Mouse (Mus musculus) spleen, adult 12 weeks (tissue): ENCODE measurements around the gene Celf2.

Source experiments
- DNase-seq: peaks from one replicate; pipeline ENCODE4 v3.0.0; 2022; ENCODE audit warnings: low spot score

Celf2 gene

GRCm38 (mm10) chr2:7392500-7392899, 116.9 kb downstream of the Celf2 start:
- no peak for DNase-seq

DNA sequence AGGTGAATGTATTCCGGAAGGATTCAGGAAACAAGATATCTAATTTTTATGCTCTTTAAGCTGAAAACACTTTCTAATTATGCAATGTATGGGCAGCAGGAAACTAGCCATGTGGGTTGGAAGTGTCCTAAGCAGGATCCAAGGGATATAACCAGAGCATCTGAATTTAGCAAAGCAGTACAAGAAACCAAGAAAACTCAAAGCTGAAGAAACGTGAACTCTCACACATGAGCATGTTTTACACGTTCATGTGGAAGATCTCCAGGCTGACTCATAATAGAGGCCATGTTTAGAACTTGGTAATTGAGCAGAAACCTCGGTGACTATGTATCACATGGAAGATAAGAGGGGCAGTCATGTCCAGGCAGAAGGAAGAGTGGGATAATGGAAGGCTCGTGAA, 120.1 kb downstream of the Celf2 start:
- no peak for DNase-seq

- DNase-seq, result no peak
Observed at GRCm38 (mm10) chr2:7378736-7379135, 130.6 kb downstream of the Celf2 start.

GRCm38 (mm10) chr2:7377878-7378277, 131.5 kb downstream of the Celf2 start:
- DNase-seq, result no peak

DNA sequence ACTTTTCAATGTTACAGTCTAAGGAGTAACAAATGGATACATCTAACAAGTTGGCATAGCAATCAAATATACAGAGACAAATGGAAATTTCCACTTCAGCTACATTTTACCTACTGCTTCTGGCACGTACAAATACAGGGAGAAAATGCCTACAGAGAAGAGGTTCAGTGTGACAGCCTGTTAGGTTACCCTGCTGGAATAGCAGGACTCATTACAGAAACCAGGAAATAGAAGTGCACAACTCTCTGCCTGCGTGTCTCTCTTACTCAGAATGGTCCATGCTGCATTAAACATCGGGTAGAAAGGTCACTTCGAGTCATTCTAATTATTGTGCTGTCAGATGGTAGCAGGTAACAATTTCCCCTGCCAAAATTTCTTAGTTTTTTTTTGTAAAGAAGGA, 141.6 kb downstream of the Celf2 start:
- no peak for DNase-seq

DNA sequence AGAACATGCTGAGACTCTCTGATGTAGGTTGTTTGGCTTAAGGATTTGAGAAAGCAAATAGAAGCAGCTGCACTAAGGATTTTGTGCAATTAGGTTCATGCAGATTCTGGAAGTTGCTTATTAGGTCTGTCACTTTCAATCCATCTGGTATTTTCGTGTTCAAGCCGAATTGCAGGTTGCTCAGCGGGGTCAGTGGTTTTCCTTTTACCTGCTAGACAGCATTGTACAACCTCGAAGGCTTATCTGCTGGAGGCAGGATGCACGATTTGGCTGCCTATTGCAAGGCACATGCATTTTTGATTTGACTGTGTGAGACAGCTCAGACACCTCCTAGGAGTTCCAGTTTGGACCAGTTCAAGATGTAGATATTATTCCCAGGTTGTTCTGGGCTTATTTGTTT, 149.8 kb downstream of the Celf2 start:
- no peak for DNase-seq

DNA sequence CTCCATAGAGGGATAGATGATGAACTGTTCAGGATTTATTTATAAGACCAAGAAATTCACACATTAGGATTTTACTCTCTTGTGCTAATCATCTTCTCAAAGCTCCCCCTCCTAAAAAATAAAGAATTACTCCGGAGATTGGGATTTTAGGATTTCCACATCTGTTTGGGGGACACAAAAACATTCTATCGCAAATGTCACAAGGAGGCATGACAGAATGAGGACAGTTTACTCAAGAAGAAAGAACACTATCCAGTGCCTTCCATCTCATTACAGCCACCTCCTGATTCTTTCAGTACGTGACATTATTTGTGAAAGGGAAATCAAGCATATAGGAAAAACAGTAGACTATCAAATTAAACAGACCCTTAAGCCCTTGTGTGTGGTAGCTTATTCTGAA, 150.5 kb downstream of the Celf2 start:
- DNase-seq, result no peak

DNA sequence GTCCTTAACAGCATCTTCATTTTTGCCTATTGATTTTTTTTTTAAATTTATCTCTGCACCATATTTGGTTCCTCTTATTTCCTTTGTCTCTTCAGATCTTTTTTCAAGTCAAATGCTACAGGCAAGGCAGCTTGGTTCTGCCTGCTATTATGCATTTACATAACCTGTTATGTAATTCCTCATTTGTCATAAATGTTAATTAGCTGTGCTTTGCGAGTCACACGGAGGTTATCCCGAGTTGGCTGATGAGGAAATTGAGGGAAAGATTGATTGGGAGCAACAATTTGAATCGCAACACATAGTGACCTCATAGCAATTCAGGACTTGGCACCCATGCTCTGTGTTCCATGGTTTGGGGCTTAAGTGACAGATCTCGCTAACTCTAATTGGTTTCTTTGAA, 158.1 kb downstream of the Celf2 start:
- no peak for DNase-seq

DNA sequence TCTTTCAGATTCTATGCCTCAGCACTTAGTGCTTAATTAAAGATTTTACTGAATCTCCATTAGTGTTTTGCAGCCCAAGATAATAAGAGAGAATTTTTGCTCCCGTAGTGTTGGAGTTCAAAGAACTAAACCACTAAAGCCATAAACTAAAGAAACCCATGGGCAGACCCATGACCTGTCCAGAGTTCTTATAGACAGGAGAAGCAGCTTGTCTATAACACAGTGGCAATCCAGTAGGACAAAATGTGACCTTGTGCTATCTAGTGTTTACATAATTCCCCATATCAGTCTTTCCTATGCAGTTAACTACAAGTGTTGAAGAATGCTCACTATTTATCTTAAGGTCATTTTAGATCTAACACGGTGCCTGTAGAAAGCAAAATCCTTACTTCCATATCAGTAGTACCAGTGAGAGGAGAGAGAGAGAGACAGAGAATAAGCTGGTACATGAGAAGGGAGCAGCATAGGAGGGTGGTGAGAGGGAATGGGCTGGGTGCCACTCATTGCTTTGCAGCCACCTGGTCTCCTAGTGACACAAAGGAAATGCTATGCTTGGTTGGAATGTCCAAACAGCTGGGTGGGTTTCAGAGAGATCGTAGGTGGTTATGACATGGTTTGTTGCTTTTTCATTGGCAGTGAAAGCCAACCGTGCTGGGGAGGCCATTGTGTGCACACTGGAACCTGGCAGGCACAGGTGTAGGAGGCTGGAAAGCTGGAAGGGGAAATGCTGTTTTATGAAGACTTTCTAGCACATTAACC, 162.5 kb downstream of the Celf2 start:
- no peak for DNase-seq

DNA sequence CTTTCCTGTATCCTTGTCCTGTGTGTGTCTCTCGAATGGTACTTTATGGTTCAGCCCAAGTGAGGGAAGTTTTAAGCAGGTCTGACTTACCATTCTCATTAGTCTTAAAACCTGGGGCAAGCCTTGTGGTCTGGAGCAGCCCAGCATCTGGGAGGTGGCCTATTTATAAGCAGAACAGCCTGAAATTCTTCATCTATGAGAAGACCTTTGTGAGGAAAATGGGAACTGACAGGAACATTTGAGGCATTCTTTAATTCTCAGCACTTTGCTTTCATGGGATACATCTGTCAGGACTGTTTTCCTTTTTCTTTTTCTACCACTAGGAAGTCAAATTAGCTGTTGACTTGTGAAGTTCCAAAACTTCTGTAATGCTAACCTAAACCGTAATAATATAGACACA, 164.4 kb downstream of the Celf2 start:
- no peak for DNase-seq

DNA sequence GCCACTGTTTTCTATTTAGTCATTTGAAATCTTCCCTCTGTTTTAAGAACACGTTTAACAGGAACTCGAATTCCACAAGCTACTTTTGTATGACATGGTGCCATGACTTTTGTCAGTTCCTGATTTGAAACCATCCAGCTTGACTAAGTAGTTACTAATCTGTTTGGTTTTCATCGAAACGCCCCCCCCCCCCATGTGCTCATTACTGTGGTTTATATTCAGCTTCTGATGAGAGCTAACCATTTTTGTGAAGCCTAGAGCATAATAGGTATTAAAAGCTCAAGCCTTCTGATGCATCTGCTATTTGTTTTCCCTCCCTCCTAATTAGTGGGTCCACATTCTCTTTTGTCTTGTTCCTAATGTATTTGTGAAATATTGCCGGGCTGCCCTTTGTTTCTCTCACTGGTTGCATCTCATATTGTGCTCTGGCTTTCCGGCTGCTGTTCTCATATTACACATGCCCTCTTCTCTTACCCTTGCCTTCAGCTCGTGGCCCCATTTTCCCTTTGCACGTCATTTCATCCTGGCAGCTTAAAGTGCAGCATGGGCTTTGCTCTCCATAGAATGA, 166.4 kb downstream of the Celf2 start:
- DNase-seq, result no peak

DNA sequence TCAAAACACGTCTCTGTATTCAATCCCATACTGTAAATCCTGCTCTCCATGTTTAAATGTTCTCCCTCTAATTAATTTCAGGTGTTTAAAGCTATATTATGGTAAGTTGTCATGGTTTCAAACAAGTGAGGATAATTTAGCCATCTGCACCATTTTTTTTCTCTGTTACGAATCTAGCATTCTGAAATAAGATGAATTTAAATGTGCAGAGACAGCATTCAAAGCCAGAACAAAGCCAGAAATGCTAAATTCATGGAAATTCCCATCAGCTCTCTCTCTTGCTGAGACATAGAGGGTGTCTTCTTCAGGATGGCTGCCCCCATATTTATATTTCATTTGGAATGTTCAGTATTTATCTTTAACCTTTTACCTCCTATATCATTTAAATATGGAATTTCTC, 174.5 kb downstream of the Celf2 start:
- DNase-seq, result no peak

DNA sequence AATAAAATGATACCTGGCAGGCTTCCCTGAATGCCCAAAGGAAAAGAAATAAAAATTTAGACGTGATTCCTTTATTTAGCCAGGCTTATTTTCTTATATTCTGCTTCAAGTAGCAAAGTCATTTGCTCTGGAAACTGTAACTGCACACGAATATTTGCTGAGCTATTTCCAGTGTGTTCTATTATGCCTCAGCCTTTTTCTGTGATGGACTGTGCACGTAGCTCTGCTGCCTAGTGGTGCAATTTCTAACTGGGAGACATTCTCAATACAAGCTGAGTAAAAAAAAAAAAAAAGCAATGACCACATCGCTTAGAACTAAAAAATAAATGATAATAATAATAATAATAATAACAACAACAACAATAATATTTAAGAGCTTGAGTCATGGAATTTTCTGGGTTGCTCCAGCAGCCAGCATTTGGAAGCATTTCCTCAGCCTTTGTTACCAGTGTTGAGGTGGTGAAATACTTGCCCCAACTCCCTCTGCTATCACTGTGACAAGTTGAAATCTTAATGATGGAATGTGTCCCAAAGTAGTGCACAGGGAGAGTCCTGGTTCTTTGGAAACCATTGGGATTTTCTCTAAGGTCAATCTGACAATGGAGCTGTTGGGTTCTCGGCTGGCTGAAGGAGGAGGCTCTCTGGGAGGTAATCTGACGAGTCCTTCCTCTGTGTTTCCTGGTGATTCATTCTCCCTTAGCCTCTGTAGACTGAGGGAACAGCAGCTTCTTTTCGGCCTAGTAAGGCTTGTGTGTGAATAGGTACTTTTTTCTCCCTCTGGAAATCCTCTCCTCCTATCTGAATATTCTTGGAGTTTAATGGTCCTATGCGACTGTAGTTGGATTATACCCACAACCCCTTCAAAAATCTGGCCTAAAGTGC, 181.1 kb downstream of the Celf2 start:
- no peak for DNase-seq

DNA sequence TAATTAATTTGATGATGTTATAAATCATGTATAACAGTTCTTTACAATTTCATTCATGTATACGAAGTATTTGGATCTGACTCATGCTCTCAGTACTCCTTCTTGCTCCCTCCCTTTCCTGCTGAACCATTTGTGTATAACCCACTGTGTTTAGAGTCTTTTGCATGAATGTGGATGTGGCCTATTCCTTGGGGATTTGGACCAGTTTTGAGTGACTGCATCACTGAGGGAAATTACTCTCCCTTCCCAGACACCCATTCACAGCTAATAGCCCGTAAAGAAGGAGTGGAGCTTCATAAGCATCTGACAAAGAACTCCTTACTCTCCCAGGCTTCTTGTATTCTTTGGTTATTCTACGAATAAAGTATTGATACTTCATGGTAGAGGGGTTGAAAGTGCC, 189.6 kb downstream of the Celf2 start:
- DNase-seq, result no peak

DNA sequence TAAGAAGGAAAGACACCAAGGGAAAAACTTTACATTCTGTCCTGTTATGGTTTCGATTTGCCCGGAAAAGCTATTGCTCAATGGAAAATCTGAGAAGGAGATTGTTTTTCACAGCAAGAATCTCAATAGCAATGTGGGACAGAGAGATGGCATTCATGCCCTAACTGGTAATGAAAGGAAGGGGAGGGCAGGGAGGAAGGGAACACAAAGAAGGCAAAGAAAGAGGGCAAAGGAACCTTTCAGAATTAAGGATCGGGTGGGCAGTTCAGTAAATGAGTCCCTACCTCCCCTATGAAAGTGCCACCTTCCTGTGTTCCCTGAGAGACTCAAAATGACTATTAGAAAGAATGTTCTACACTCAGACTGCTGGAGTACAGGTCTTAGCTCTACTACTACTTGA, 197.6 kb downstream of the Celf2 start:
- DNase-seq, result no peak

GRCm38 (mm10) chr2:7310840-7311182, 198.6 kb downstream of the Celf2 start:
- DNase-seq, result no peak

DNA sequence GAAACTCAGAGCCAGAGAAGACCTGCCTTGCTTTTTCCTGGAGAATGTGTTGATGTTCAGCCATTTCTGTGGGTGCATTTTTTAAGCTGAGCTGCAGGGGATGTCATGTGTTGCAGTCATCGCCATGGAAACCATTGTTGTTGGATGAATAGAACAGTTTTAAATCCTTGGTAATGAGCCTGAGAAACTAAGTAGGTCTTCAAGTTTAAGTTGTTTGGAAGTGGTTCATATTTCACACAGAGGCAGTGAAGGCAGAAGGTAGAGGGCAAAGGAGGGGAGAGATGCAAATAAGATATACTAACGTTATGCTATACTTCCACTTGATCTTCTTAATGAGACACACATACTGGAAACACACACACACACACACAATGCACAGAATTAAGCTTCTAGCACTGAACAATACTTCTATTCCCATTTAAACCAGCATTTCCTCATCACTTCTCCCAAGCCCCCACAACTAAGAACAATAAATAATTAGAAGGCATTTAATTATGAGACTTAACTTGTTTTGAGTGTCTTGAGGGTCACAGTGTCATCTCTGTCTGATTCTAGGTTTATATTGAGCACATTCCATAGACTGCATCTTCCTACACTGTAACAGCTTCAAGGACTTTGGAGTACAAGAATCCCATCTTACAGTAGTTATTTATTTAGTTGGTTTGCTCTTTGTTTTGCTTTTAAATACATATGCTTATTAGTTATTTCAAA, 199.1 kb downstream of the Celf2 start:
- DNase-seq, result no peak

DNA sequence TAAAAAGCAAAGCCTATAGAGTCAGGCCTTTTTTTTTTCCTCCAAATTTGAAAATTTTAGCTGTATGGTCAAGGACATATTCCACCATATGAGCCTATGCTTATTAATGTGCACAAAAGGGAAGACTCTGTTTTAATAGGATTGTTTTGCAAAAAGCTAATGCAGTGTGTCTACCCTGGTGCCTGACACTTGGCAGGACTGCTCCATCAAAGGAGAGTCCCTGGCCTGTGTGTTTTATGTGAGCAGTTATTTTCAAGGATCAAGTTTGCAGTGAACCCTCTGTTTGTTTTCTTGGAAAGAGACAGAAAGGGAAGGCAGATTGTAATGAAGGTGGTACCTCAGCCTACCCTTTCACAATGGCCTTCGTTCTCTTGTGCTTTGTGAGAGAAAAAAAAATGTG, 200.0 kb downstream of the Celf2 start:
- no peak for DNase-seq

DNA sequence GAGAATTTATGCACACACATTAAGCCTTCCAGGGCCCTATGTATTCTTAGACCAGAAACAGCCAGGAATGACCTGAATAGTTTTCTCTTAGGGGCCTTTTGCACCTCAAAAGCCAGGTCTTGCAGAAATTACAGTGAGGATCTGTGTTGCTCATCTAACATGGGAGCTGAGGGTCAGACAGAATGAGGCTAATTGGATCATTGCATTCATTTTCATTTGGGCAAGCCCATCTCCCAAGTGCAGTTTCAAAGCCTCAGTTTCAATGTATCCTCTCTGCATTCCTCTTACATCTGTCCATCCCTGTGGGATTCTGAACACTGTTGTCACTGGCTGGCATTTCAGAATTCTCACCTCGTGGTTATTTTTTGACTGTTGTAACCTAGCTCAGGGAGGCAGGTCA, 200.6 kb downstream of the Celf2 start:
- no peak for DNase-seq

- DNase-seq, result no peak
Observed at GRCm38 (mm10) chr2:7287434-7287833, 221.9 kb downstream of the Celf2 start.

DNA sequence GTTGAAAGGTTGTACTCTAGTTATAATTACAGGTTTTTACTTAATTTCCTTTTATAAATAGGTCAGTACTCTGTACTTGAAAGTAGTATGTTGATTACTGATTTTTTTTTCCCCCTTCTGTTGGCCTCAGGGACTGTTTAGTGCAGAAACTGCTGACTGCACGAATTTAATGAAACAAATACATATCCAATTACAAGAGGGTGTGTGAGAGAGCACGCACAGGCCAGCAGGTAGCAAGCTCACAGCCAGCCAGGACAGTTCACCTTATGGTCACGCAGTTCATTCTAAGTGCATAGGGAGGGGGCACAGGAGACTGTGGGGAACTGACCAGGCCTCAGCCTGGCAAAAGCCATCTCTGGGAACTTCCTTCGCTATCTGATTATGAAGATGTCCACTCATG, 236.1 kb downstream of the Celf2 start:
- no peak for DNase-seq

- DNase-seq, result peak; percentile 0
Observed at GRCm38 (mm10) chr2:7270051-7270450, 239.3 kb downstream of the Celf2 start.

DNA sequence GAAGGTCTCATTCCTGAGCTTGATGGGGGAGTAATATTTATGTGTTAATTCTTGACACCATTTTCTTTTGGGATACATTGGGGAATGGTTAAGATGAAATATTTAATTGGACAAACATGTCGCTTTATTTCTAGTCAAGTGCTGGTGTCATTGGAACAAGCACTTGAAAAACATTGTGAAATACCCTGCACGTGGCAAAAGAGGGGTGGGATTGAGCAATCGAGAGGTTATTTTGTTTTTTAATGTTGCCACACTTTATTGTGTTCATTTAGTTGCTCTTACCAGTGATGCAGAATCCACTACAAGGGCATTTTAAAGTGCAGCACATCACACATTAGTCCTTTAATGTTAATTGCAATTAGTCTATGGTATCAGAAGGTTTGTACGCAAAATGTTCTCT, 242.2 kb downstream of the Celf2 start:
- no peak for DNase-seq
